Mouse (Mus musculus) monocyte, adult 5-6 weeks (primary cell): Measurements from ENCODE around the gene Jph3. TPM values are rescaled to one million over a fixed set of nuclear protein-coding genes. Genes with fewer than 3 reads are reported as not detected.

Source experiments
- ATAC-seq: fragments of 153-309, 156-312 bp; replicated peaks from 2 replicates; pipeline ENCODE4 v1.8.0; 2017; ENCODE audit warnings: mild to moderate bottlenecking; ENCODE audit not compliant: low TSS enrichment, insufficient number of reproducible peaks, severe bottlenecking, poor library complexity, low FRiP score
- total RNA-seq: library from RNA; stranded (forward); fragments of 200-1000, 200-491, 200-594 nt; gene quantifications from 3 replicates; pipeline ENCODE4 v1.2.3, GENCODE M21; 2017

Jph3 gene
- total RNA-seq, 1 experiment from 2014 or later = not detected

DNA sequence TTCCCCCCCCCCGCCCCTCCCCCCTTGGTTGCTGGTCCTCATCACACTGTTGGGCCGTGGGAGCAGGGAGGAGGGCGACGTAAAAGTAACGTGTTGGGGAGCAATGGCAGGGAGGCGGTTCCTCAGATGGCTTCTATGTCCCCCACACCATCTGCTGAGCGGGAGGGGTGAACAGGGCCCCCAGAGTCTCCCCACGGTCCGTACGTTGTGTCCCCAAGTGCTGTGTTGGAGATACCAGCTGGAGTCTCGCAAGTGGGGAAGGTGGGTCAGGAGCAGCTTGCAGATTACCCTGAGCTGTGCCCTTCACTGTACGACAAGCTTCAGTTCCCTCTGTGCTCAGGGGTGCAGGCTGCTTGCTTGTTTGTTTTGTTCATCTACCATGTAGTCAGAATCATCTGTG lies 5.6 kb upstream of the Jph3 start:
- no peak for ATAC-seq

DNA sequence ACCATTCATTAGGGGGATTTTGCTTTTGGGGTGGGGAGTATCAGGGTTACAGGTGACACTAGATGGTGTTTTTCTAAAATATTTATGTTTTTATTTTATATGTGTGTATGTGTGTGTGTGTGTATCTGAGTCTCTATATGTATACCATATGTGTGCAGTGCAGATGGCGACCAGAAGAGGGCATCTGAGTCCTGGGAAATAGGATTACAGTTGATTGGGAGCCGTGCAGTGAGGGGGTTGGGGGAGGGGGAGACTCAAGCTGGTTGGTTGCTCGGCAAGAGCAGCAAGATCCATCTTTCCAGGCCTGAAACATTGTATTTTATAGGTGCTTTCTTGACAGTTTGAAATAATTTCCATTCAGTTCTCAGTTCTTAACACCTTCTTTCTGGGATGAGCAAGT lies 2.3 kb upstream of the Jph3 start:
- no peak for ATAC-seq

DNA sequence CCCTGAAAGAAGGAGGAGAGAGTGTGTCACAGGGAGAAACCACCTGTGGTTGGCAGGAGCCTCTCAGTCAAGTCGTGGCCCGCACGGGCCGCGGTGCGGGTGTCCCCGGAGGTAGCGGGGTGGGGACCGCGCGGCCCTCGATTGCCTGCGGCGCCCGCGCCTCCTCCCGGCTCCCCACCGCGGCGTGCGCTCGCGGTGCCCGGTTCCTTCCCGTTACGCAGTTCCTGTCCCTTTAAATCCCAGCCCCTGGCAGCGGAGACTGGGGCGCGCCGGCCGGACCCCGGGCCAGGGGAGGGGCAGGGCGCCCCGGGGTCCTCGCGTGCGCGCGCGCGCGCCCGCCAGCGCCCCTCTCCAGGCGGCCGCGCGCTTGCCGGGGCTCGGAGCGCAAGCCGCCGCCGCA lies 331 bp downstream of the Jph3 start:
- ATAC-seq = no peak

DNA sequence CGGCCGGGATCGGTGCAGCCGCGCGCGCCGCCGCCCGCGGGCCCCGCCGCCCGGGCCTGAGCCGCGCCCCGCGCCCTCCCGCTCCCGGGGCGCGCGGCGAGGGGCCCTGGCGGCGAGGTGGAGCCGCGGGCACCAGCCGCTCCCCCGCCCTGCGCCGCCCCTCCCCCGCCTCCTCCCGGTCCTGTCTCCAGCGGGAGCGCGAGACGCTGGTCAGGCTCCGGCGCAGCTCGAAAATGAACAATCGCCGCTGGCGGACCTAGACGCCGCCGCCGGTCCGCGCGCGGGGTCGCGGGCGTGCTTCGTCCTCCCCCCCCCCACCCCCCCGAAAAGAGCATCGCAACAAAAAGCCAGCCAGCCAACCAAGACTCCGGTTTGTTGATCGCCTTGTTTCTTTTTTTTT lies 747 bp downstream of the Jph3 start:
- no peak for ATAC-seq

DNA sequence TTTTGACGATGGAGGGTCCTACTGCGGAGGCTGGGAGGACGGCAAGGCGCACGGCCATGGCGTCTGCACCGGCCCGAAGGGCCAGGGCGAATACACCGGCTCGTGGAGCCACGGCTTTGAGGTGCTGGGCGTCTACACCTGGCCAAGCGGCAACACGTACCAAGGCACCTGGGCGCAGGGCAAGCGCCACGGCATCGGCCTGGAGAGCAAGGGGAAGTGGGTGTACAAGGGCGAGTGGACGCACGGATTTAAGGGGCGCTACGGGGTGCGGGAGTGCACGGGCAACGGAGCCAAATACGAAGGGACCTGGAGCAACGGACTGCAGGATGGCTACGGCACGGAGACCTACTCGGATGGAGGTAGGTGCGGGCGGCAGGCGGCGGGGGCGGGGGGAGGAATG lies 1.2 kb downstream of the Jph3 start:
- no peak for ATAC-seq

DNA sequence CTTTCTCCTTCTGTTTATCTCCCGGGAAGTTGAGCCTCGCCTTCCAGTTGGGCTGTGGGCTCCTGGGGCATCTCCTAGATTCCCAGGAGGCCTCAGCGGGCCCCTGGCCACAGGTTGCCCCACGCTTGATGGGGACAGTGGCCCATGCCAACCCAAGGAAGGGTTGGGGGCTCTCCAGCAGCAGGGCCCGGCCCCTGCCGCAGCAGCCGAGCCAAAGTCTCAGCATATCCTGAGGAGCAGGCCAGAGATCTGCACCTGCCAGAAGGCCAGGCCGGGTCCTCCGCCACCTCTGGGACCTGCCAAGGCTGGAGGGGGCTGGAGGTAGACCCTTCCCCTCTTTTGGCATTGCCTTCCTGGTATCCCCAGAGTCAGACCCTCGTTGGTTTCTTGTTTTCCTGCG lies 1.6 kb downstream of the Jph3 start:
- ATAC-seq = no peak

DNA sequence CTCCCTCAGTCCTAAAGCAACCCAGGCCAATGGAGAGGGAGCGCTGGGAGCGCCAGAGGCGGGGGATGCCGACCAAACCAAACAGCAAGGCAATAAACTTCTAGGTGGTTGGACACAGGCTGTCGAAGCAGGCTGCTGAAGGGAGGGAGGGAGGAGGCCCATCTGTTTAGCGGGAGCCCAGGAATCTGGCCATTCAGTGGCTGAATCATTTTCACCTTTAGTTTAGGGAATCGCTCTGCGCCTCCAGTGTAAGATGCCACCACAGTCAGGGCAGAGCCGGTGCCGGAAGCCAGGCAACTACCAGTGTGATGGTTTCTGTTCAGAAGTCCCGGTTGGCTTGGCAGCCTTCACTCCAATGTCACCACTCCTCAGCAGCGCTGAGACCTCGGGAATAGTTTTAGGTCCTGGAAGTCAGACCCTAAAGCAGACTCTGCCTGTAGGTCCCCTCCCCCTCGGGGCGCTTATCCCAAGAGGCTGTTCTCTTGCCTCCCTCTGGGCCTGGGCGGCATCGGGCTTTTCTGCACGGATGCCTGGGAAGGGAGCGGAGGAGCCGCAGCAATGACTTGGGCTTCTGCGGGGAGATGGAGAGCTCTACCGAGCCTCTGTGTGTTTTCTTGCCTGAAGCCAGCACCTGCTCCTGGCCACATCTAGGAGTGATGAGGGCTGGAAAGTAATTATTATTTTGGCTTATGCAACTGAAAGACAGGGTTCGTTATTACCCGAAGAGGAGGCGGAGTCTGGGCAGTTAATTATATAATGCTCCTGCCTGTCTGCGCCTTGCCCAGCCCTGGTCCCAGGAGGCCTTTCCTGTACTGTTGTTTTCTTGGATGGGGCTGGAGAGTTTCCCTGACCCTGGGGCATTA lies 2.3 kb downstream of the Jph3 start:
- no peak for ATAC-seq

DNA sequence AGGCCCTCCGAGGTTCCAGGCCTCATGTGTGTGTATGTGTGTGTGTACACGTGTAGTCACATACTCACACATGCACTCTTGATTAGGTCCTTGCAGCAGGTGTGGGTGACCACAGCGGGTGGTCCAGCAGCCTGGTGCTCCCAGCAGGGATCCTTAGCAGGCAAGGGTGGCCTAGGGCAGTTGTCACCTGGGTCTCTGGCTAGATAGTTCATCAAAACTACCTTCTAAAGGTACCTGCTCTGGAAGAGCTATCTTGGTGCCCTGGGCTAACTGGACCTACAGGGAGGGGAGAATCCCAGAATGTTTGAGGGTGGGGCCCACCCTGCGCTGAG lies 2.9 kb downstream of the Jph3 start:
- no peak for ATAC-seq

DNA sequence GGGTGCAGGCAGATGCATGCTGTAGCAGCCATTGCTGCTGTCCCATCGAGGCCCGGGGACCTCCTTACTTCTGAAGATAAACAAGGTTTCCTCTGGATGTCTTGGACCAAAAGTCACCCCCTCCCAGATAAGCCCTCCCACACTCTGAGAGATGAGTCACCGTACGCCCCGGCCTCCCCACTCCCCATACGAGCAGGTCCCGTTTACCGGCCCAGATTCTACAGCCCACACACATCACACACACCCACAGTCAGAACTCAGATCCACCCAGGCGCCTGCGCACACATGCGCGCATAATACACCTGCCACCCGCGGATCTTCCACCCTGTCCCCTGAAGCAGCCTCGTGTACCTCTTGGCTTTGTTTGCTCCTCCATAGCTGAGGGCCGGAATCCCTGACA lies 4.8 kb downstream of the Jph3 start:
- no peak for ATAC-seq

DNA sequence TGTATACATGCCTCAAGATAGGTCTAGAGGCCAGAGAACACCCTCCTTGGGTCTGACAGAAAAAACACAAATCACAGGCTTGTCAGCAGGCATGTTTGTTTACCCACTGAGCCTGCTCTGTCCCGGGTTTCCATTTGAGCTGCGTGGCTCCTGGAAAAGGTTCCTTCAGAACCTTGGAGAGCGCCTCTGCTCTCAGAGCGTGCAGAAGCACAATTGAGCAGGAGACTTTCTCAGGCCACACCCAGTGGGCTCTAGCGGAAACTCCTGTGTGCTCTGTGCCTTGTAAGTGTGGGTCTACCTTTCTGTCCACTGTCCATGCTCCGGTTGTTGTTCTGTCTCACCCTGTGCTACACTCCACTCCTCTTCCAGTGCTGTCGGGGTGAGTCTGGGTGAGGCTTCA lies 6.8 kb downstream of the Jph3 start:
- ATAC-seq = no peak

DNA sequence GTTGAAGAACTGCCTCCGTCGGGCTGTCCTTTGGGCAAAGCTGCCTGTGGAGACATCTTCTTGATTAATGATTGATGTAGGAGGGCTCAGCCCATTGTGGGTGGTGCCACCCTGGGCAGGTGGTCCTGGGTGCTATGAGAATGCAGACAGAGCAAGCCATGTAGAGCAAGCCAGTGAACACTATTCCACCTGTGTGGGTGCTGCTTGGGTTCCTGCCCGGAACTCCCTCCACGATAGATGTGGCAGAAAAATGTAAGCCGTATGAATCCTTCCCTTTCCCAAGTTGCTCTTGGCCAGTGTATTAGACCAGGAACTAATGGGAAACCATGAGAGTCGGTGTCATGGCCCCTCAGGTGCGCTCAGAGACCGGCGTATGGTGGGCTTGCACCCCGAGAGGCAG lies 11.3 kb downstream of the Jph3 start:
- no peak for ATAC-seq

DNA sequence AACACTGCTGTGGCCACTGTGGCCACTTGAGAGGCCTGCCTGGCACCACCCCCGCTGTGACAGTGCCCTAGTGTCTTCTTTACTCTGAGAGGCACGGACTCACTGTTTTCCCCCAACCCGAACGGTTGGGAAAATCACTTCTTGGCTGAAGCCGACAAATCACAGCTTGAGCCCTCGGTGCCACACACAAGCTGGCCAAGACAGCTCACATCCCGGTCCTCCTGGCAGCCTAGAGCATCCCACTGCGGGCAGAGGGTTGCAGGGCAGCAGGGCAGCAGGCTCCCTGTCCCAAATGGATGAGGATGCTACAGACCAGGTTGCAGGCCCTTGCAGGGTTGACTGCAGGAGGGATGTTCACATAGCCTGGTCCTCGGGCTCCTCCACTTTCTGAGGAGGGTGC lies 20.1 kb downstream of the Jph3 start:
- ATAC-seq = no peak

DNA sequence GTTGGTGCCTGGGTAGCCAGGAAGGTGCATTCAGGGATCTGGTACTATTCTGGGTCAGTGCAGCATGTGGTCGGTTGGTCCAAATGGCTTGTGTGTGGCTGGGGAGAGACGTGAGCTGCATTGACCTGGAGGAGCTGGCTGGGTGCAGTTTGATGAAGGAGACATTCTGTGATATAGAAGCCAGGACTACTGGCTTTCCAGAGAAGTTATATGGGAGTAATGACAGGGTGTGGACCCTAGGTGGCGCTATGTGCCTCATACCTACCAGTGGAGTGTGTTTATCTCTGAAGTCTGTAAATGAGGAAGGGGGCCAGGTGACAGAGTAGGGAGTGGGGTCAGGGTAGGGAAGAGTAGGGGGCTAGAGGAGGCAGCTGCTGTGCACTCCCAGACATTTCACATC lies 21.1 kb downstream of the Jph3 start:
- no peak for ATAC-seq

DNA sequence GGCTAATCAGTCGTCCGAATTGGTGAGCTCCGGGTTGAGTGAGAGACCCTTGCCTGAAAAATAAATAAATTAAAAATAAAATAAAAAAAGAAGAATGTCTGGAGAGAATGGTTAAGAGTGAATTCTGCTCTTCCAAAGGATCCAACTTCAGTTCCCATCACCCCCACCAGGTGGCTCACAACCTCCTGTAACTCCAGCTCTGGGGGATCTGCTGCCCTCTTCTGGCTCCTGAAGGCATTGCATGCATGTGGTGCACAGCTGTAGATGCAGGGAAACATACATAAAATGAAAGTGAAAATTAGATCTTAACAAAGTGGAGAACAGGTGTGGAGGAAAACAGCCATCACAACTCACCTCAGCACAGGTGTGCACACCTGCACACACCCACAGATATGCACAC lies 22.0 kb downstream of the Jph3 start:
- peak; percentile 64 for ATAC-seq

DNA sequence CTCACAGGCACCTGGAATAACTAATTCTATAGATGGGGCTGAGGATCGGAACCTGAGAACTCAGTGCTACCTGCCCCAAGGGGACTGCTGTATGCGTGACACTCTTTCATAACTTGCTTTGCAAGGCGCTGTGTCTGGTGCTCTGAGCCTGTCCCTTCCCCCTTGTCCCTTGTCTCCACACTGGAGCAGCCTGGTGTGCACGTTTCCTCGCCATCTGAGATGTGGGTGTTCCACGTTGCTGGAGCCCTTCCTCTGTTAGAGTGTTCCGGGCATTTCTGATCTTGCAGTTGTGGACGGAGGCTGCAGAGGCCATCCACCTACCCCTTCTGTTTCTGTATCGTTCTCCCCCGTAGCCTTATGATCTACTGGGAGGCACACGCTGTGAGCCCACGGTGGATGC lies 29.0 kb downstream of the Jph3 start:
- ATAC-seq = no peak

DNA sequence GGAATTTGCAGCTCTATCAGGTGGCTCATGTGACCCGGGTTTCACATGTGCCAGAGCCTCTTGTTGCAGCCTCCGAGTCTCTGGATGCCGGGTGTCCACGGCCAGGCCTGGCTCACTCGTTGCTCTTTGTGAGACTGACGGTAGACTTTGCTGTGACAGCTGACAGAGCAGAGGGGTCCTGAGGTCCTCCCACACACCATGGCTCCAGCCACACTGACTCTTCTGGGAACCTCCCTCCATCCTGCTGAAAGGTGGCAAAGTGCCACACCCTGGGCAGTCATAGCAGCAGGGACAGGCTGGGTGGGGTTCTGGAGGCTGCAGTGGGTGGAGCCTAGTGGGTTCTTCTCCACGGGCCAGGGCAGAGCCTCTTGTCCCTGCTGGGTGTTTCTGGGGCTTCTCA lies 31.1 kb downstream of the Jph3 start:
- no peak for ATAC-seq

DNA sequence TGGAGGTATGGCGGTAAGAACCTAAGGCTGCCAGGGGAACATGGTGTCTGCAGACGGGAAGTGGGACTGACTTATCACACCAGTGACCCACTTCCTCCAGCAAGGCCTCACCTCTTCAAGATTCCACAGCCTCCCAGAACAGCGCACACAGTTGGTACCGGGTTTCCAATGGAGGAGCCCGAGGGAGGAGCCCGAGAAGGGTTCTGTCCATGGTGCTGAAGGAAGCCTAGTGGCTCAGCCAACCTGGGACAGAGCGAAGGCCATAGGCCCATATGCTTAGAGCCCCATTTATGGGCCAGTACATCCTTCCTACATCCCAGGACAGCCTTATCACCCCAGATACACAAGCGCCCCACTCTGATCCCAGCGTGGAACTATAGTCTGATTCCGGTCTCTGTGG lies 32.1 kb downstream of the Jph3 start:
- ATAC-seq = no peak

DNA sequence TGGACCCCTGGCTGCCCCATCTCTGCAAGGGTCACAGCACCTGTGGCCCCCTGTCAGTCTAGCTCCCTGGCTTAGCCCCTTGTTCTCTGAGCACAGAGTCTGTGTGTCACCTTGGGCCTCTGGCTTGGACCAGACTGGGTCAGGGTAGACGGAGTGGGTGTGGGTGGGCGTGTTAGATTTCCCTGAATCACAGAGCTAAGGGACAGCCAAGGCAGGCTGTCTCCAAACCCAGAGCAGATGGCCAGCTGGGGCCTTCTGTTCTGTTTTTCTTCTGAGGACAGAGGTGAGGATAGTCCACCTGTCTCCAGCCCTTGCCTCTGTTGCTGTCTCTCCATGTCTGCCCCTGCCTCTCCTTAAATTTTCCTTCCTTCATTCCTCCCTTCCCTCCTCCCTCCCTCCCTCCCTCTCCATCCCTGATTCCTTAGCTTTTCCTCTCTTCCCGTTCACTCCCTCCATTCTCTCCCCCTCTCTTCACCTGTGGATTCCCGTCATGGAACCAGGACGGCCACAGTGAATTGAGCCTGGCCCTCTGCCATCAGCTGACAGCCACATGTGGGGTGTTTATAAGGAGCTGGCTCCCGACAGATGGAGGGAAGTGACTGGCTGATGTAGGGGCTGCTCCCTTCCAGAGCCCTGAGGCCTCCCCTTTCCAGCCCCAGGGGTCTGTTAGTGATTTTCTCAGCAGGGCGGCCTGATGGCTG lies 33.7 kb downstream of the Jph3 start:
- no peak for ATAC-seq

DNA sequence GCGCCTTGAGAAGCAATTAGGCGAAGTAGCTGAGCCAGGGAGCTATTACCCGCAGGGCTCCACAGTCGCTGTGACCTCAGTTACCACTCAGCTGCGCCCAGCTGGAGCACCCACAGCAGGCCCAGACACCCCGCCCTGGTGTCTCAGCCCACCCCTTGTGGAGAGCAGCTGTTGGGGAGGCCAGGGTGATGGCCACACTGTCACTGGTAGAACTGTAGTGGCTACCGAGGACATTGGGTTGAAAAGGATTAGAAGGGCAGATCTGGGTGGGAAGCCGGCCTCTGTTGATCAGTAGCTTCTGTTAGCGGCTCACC lies 34.2 kb downstream of the Jph3 start:
- no peak for ATAC-seq

DNA sequence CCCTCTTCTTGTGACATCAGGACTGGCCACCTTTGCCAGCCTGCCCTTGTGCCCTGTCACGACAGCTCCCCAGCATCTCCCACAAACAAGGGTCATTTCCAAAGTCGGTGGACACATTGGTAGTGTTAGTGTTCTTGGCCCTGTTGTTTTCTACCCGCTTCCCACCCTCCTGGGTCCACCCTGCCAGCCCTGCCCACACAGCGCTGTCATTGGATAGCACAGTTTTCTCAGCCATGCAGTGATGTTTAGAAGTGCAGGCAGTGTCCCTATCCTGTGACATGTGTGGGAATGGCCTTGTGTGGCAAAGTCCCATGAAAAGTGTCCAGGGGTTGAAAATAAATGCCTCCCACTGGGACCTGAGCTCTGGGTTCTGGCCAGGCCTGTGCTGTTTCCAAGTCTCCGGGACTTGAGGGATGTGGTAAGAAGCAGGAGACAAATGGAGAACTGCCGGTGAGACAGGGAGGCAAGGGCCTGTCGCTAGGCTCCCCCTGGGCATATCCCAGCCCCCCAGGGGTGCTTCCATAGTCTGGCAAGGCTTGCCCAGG lies 36.2 kb downstream of the Jph3 start:
- ATAC-seq = no peak
